ENCODE assay signal across 8 mouse cellular contexts in genomic region chr12:3573410-3573809, GRCm38 (mm10). TPM values are rescaled to one million over a fixed set of nuclear protein-coding genes. Genes with fewer than 3 reads are reported as not detected.
DNase-seq lines count a peak whose midpoint lies in the region; ATAC-seq and TF ChIP-seq lines count a peak whose summit lies in the region.

No protein-coding gene starts in this region.

- H3K4me2 ChIP-seq in neural tube, embryonic 11.5 days (ENCODE audit: low read depth) = peak overlapping the region; percentile 60
- peak overlapping the region; percentile 88 for H3K4me2 ChIP-seq in limb, embryonic 11.5 days (ENCODE audit: low read depth, severe bottlenecking)
- H3K4me2 ChIP-seq in stomach, embryonic 15.5 days = peak overlapping the region; percentile 85

- peak overlapping the region; percentile 92 for H3K4me3 ChIP-seq in cerebellum, adult 2 months (replicated peaks; ENCODE audit: insufficient read depth, low read depth, low read length)
- H3K4me3 ChIP-seq in neural tube, embryonic 11.5 days (ENCODE audit: low read depth, low read length) = peak overlapping the region; percentile 88
- peak overlapping the region; percentile 74 for H3K4me3 ChIP-seq in limb, embryonic 11.5 days (ENCODE audit: low read depth, low read length)
- peak overlapping the region; percentile 93 for H3K4me3 ChIP-seq in stomach, embryonic 15.5 days (replicated peaks)

- DNase-seq in cerebellum, adult 2 months = peak; percentile 18 to 23
- no peak for DNase-seq in cerebellum, adult 8-10 months
- no peak for DNase-seq in neural tube, embryonic 11.5 days (ENCODE audit: low spot score)
- no peak for DNase-seq in neural tube, embryonic 10.5 days (ENCODE audit: extremely low spot score, low spot score)
- no peak for DNase-seq in limb, embryonic 11.5 days (ENCODE audit: low spot score)
- DNase-seq in B cell, adult 2 months = no peak
- DNase-seq in thymus, postnatal 4 days = no peak

- no peak for ATAC-seq in neural tube, embryonic 11.5 days (ENCODE audit: insufficient read depth, low FRiP score, low TSS enrichment)
- ATAC-seq in limb, embryonic 11.5 days (ENCODE audit: insufficient number of reproducible peaks, low FRiP score, low TSS enrichment, low read depth) = no peak
- ATAC-seq in stomach, embryonic 15.5 days (ENCODE audit: insufficient read depth, low FRiP score, low read depth) = no peak

- WGBS in cerebellum, adult 2 months = 8% methylated on average over 6 of the region's 6 CpGs
- 48% methylated on average over 6 of the region's 6 CpGs for WGBS in neural tube, embryonic 11.5 days
- 41% methylated on average over 6 of the region's 6 CpGs for WGBS in limb, embryonic 11.5 days
- WGBS in stomach, embryonic 15.5 days = 31% methylated on average over 6 of the region's 6 CpGs

- H3K9ac ChIP-seq in neural tube, embryonic 11.5 days (ENCODE audit: low read length) = peak overlapping the region; percentile 7
- no peak overlapping the region for H3K9ac ChIP-seq in limb, embryonic 11.5 days (ENCODE audit: low read length)
- H3K9ac ChIP-seq in stomach, embryonic 15.5 days = no peak overlapping the region

- H3K4me1 ChIP-seq in cerebellum, adult 2 months (ENCODE audit: control insufficient read depth, insufficient read depth, low read length) = peaks cover 9% of the 10 kb centered on the region
- H3K4me1 ChIP-seq in neural tube, embryonic 11.5 days (ENCODE audit: control insufficient read depth, insufficient read depth, low read length) = peaks cover 6% of the 10 kb centered on the region; the same call in 1 of the 2 replicates
- peaks cover 4% of the 10 kb centered on the region; the same call in 1 of the 2 replicates for H3K4me1 ChIP-seq in limb, embryonic 11.5 days (ENCODE audit: control insufficient read depth, insufficient read depth, low read length)
- peaks cover 11% of the 10 kb centered on the region for H3K4me1 ChIP-seq in stomach, embryonic 15.5 days

- H3K36me3 ChIP-seq in neural tube, embryonic 11.5 days (ENCODE audit: control insufficient read depth, insufficient read depth, low read length) = no peaks in the 10 kb centered on the region
- H3K36me3 ChIP-seq in limb, embryonic 11.5 days (ENCODE audit: control insufficient read depth, insufficient read depth, low read length) = no peaks in the 10 kb centered on the region
- H3K36me3 ChIP-seq in stomach, embryonic 15.5 days = no peaks in the 10 kb centered on the region

- no peak for TF ChIP-seq POLR2A in cerebellum, adult 2 months (IDR thresholded peaks at IDR 0.05; ENCODE audit: borderline replicate concordance, insufficient read depth, low read length)

- no peaks in the 10 kb centered on the region for H3K27me3 ChIP-seq in cerebellum, adult 2 months (ENCODE audit: control insufficient read depth, insufficient read depth, low read length)
- H3K27me3 ChIP-seq in neural tube, embryonic 11.5 days (ENCODE audit: control insufficient read depth, insufficient read depth, low read length) = no peaks in the 10 kb centered on the region
- H3K27me3 ChIP-seq in limb, embryonic 11.5 days (ENCODE audit: control insufficient read depth, insufficient read depth, low read length) = no peaks in the 10 kb centered on the region
- H3K27me3 ChIP-seq in stomach, embryonic 15.5 days (replicated peaks) = no peaks in the 10 kb centered on the region

- H3K9me3 ChIP-seq in neural tube, embryonic 11.5 days (ENCODE audit: control insufficient read depth, low read length) = no peaks in the 10 kb centered on the region
- H3K9me3 ChIP-seq in limb, embryonic 11.5 days (ENCODE audit: control insufficient read depth, low read length) = no peaks in the 10 kb centered on the region
- no peaks in the 10 kb centered on the region for H3K9me3 ChIP-seq in stomach, embryonic 15.5 days

- TF ChIP-seq CTCF in cerebellum, adult 2 months (IDR thresholded peaks at IDR 0.05; ENCODE audit: borderline replicate concordance, insufficient read depth, low read depth, low read length) = no peak

- no peak overlapping the region; the same call in 1 of the 2 replicates for H3K27ac ChIP-seq in cerebellum, adult 2 months (ENCODE audit: insufficient read depth, low read length)
- H3K27ac ChIP-seq in neural tube, embryonic 11.5 days (ENCODE audit: low read depth, low read length) = no peak overlapping the region
- no peak overlapping the region for H3K27ac ChIP-seq in limb, embryonic 11.5 days (replicated peaks; ENCODE audit: low read depth, low read length)
- no peak overlapping the region for H3K27ac ChIP-seq in stomach, embryonic 15.5 days

RNA-seq across cellular contexts. Expression of gene Dtnb, which starts 1.2 kb away (rescaled TPM):
- 86.6 and 91.3 TPM in 2 replicates for polyA plus RNA-seq in cerebellum, adult 2 months (2012; rRNA removed)
- polyA plus RNA-seq in neural tube, embryonic 11.5 days (2014; fragmentation: Nextera tagmentation; extraction: Ambion mirVana) = 37.8 and 42.4 TPM in 2 replicates
- 41.1 and 45.1 TPM in 2 replicates for polyA plus RNA-seq in limb, embryonic 11.5 days (2014; fragmentation: Nextera tagmentation; extraction: Ambion mirVana)
- polyA plus RNA-seq in stomach, embryonic 15.5 days (2015; fragmentation: Nextera tagmentation; extraction: Ambion mirVana) = 38.3 and 42.1 TPM in 2 replicates

Comparison
In these comparisons a context has a peak if more than half of its experiments do, and no peak if none do; other contexts are left out.
1. DNase-seq: peak in cerebellum, adult 2 months (2 of 2); none in cerebellum, adult 8-10 months (single experiment), neural tube, embryonic 11.5 days (single experiment), neural tube, embryonic 10.5 days (single experiment), limb, embryonic 11.5 days (single experiment), B cell, adult 2 months (0 of 2) and thymus, postnatal 4 days (single experiment).
2. Peak in every context shown above with its lines, with median percentiles within 50 percentile points of each other: H3K4me3 ChIP-seq and H3K4me2 ChIP-seq.